Mouse (Mus musculus) forebrain, postnatal 0 days (tissue): ENCODE data around the gene Lpar2. TPM values are rescaled to one million over a fixed set of nuclear protein-coding genes. Genes with fewer than 3 reads are reported as not detected.

Experiments
- ATAC-seq: fragments of 200-750 bp; cut with Nextera tagmentation; 2 replicates; pipeline ENCODE4 v1.8.0; 2017; ENCODE audit warnings: mild to moderate bottlenecking, moderate library complexity
- DNase-seq: peaks from one replicate; pipeline ENCODE4 v3.0.0-alpha.2; 2015
- H3K27ac ChIP-seq: fragments of 300-500 bp; sonication (generic); 2 replicates; pipeline ENCODE4 v1.5.1; 2014; ENCODE audit warnings: low read depth, mild to moderate bottlenecking, antibody characterized with exemption, low read length, moderate library complexity, mixed read lengths
- H3K27me3 ChIP-seq: fragments of 300-500 bp; sonication (generic); 2 replicates; pipeline ENCODE4 v1.6.1; 2014; ENCODE audit warnings: mild to moderate bottlenecking, low read length, mixed read lengths; ENCODE audit not compliant: insufficient read depth
- H3K36me3 ChIP-seq: fragments of 300-500 bp; sonication (generic); 2 replicates; pipeline ENCODE4 v1.6.1; 2014; ENCODE audit warnings: mild to moderate bottlenecking, moderate library complexity; ENCODE audit not compliant: insufficient read depth
- H3K4me1 ChIP-seq: fragments of 300-500 bp; sonication (generic); 2 replicates; pipeline ENCODE4 v1.6.1; 2014; ENCODE audit warnings: antibody characterized with exemption; ENCODE audit not compliant: insufficient read depth
- H3K4me2 ChIP-seq: fragments of 300-500 bp; sonication (generic); 2 replicates; pipeline ENCODE4 v1.6.1; 2014; ENCODE audit warnings: low read depth, mild to moderate bottlenecking, moderate library complexity
- H3K4me3 ChIP-seq: fragments of 300-500 bp; sonication (generic); 2 replicates; pipeline ENCODE4 v1.5.1; 2014; ENCODE audit warnings: low read depth, low read length, mixed read lengths
- H3K9ac ChIP-seq: fragments of 300-500 bp; sonication (generic); 2 replicates; pipeline ENCODE4 v1.6.1; 2014; ENCODE audit warnings: mild to moderate bottlenecking
- H3K9me3 ChIP-seq: fragments of 300-500 bp; sonication (generic); 2 replicates; pipeline ENCODE4 v1.6.1; 2016; ENCODE audit warnings: low read length
- CTCF ChIP-seq: sonication (generic); IDR thresholded peaks from 2 replicates; pipeline ENCODE4 v1.5.1; 2016; ENCODE audit warnings: antibody characterized with exemption, control low read depth, low read depth
- WGBS: fragments of 180-500 bp; shearing (Covaris S2); extraction: QIAGEN DNeasy Blood & Tissue Kit; methylation state at CpG from one replicate; pipeline ENCODE4 v1.1.7; 2014; 5-methylcytosine and 5-hydroxymethylcytosine counted together
- polyA plus RNA-seq: library from polyadenylated mRNA; unstranded; fragments of >200 nt; fragmentation: Nextera tagmentation; extraction: Ambion mirVana; gene quantifications from 2 replicates; pipeline ENCODE4 v1.2.1, GENCODE M21; 2015
- total RNA-seq: library from RNA; depleted of rRNA; stranded (reverse); fragments of >200 nt; gene quantifications from 2 replicates; pipeline ENCODE4 v1.2.3, GENCODE M21; 2014; rRNA removed

The Lpar2 gene
- total and polyA plus RNA-seq, 2 experiments from 2014 or later: 0.45 to 6.1 TPM

DNA sequence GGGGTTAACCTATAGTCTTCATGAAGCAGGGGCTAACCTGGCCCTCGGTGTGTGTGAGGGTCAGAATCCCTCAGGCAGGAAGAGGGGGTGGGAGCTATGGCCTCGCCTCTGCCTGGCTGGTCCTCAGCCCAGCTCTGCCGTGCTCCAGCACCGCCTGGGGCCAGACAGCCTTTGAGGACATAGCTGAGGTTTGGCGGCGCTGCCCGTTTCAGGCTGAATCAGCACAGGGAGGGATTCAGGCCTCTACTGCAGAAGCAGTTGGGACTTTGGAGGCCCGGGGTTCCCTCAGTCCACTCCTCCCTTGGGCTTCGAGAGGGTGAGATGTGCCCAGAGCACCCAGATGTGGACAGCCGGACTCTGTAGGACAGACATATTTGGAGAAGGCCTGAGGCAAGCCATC, 53.9 kb downstream of the Lpar2 start:
- no peak for TF ChIP-seq CTCF
- Histone ChIP-seq H3K4me2 (no peak overlapping the region), H3K9ac (no peak overlapping the region), H3K27me3 (peaks cover 8% of the 10 kb centered on the region), H3K9me3 (no peaks in the 10 kb centered on the region), H3K4me3 (no peak overlapping the region), H3K27ac (no peak overlapping the region), H3K36me3 (peaks cover 3% of the 10 kb centered on the region; the same call in 1 of the 2 replicates), H3K4me1 (0 out of 2 replicates have a peak, but pooled peaks cover 6% of the 10 kb centered on the region)
- ATAC-seq (no peak), DNase-seq (no peak)
- 49% methylated on average over 10 of the region's 10 CpGs for WGBS

DNA sequence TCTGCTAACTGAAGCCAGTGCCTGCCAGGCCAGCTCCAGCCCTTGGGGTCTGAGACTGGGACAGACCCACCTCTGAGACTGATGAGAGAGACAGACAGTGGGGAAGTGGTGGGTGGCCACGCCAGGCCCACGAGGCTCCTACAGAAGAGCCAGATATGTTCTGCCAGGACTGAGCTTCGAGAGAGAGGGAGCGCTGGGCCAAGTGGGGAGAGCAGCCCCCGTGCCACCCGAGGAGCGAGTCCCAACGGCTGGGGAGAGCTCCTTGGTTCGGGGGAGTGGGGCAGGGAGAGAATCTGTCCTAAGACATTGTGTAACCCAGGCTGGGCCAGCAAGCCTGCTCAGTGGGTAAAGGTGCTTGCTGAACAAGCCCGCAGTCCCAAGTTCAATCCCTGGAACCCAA, 54.7 kb downstream of the Lpar2 start:
- H3K4me2 ChIP-seq: no peak overlapping the region
- H3K9ac ChIP-seq: no peak overlapping the region
- 0 out of 2 replicates have a peak, but pooled peaks cover 6% of the 10 kb centered on the region for H3K4me1 ChIP-seq
- no peak for TF ChIP-seq CTCF
- no peak overlapping the region for H3K27ac ChIP-seq
- H3K27me3 ChIP-seq: peaks cover 13% of the 10 kb centered on the region
- H3K9me3 ChIP-seq: no peaks in the 10 kb centered on the region
- no peak for ATAC-seq
- H3K4me3 ChIP-seq: no peak overlapping the region
- WGBS: 79% methylated on average over 10 of the region's 10 CpGs
- no peak for DNase-seq
- peaks cover 3% of the 10 kb centered on the region; the same call in 1 of the 2 replicates for H3K36me3 ChIP-seq

DNA sequence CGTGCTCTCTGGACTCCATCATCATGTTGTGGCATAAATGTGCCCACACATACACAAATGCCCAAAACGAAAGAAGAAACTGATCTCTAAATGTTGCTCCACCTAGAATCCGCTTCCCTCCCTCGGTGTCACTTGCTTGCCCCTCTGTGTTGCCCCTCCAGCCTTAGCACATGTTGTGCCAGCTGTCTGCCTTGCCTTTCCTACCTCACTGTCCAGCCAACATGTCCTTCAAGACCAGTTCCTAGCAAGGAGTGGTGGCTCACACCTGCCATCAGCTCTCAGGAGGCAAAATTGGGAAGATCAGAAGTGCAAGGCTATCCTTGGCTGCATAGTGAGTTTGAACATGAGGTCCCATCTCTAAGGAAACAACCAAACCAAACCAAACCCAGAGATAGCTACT, 55.2 kb downstream of the Lpar2 start:
- no peak for TF ChIP-seq CTCF
- Histone ChIP-seq H3K36me3 (peaks cover 3% of the 10 kb centered on the region; the same call in 1 of the 2 replicates), H3K9me3 (no peaks in the 10 kb centered on the region), H3K27me3 (peaks cover 15% of the 10 kb centered on the region), H3K9ac (no peak overlapping the region), H3K27ac (no peak overlapping the region), H3K4me3 (no peak overlapping the region), H3K4me1 (0 out of 2 replicates have a peak, but pooled peaks cover 6% of the 10 kb centered on the region), H3K4me2 (no peak overlapping the region)
- ATAC-seq: no peak
- no peak for DNase-seq
- WGBS: 88% methylated on average over 4 of the region's 4 CpGs

DNA sequence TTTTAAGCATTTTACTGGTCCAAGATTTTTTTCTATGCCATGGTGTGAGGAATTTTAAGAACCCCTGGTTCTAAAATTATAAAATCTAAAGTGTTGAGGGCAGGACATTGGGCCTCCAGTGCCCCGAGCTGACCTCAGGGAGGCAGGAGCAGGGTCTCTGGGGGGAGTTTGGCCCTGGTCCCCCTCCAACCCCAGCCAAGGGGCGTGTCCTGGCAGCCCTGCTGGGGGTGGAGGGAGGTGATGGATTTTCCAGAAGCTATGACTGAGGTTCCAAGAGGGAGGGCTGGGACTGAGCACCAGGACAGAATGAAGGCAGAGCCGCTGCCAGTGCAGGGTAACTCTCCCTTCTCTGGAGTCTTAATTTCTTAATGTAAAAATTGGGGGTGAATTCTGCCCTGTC, 55.8 kb downstream of the Lpar2 start:
- no peaks in the 10 kb centered on the region for H3K36me3 ChIP-seq
- H3K27ac ChIP-seq: no peak overlapping the region
- no peak for TF ChIP-seq CTCF
- no peak for ATAC-seq
- no peak overlapping the region for H3K4me3 ChIP-seq
- H3K27me3 ChIP-seq: peaks cover 21% of the 10 kb centered on the region
- no peak overlapping the region for H3K4me2 ChIP-seq
- 0 out of 2 replicates have a peak, but pooled peaks cover 6% of the 10 kb centered on the region for H3K4me1 ChIP-seq
- WGBS: 57% methylated on average over 3 of the region's 3 CpGs
- DNase-seq: no peak
- H3K9ac ChIP-seq: no peak overlapping the region
- no peaks in the 10 kb centered on the region for H3K9me3 ChIP-seq

DNA sequence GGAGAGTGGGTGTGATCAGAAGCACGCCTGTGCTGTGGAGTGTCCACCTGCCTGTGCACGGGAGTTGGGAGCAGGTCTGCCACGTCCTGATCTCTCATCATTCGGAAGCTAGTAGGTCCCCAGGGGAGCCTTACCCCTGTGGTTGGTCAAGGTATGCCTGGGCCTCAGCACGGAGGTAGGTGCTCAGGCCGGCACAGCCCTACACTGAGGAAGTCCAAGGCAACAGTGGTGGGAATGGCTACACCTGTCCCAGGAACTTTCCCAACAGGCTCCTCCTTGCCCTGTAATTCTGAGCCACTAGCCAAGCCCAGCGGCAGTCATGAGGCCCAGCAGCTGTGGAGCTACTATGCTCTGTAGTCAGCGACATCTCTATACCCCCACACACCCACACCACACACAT, 57.4 kb downstream of the Lpar2 start:
- H3K27ac ChIP-seq: no peak overlapping the region
- no peak overlapping the region for H3K4me3 ChIP-seq
- H3K4me2 ChIP-seq: no peak overlapping the region
- H3K27me3 ChIP-seq: peaks cover 37% of the 10 kb centered on the region
- WGBS: 59% methylated on average over 8 of the region's 8 CpGs
- 0 out of 2 replicates have a peak, but pooled peaks cover 6% of the 10 kb centered on the region for H3K4me1 ChIP-seq
- H3K9ac ChIP-seq: no peak overlapping the region
- no peak for DNase-seq
- no peak for ATAC-seq
- no peak for TF ChIP-seq CTCF
- H3K36me3 ChIP-seq: no peaks in the 10 kb centered on the region
- H3K9me3 ChIP-seq: no peaks in the 10 kb centered on the region

Other genes with a start within 250 kb of the Lpar2 start
- gene Zfp868, start 196.9 kb upstream of the Lpar2 start, total RNA-seq: 26.9 and 38.0 TPM in 2 replicates
- gene Zfp868, start 196.9 kb upstream of the Lpar2 start, polyA plus RNA-seq: 21.4 and 23.9 TPM in 2 replicates
- gene Zfp964, start 167.9 kb upstream of the Lpar2 start, total RNA-seq: 4.9 and 5.1 TPM in 2 replicates
- 0.64 and 0.92 TPM in 2 replicates for gene Zfp964, start 167.9 kb upstream of the Lpar2 start, polyA plus RNA-seq
- gene Zfp869, start 111.7 kb upstream of the Lpar2 start, total RNA-seq: 24.5 and 34.1 TPM in 2 replicates
- gene Zfp869, start 111.7 kb upstream of the Lpar2 start, polyA plus RNA-seq: 18.8 and 19.2 TPM in 2 replicates
- 5.0 TPM in 2 replicates for gene Zfp963, start 72.5 kb upstream of the Lpar2 start, total RNA-seq
- gene Zfp963, start 72.5 kb upstream of the Lpar2 start, polyA plus RNA-seq: 3.7 and 4.5 TPM in 2 replicates
- gene Gm20422, start 47.5 kb upstream of the Lpar2 start, total RNA-seq: 0.23 and 3.5 TPM in 2 replicates
- 0.33 and 1.2 TPM in 2 replicates for gene Gm20422, start 47.5 kb upstream of the Lpar2 start, polyA plus RNA-seq
- gene Atp13a1, start 31.3 kb upstream of the Lpar2 start, total RNA-seq: 61.0 and 74.4 TPM in 2 replicates
- gene Atp13a1, start 31.3 kb upstream of the Lpar2 start, polyA plus RNA-seq: 37.3 and 39.6 TPM in 2 replicates
- gene Zfp866, start 31.3 kb upstream of the Lpar2 start, total RNA-seq: 47.5 and 59.2 TPM in 2 replicates
- gene Zfp866, start 31.3 kb upstream of the Lpar2 start, polyA plus RNA-seq: 10.7 and 16.6 TPM in 2 replicates
- gene Gmip, start 13.8 kb upstream of the Lpar2 start, total RNA-seq: 47.4 and 47.6 TPM in 2 replicates
- 33.2 and 35.0 TPM in 2 replicates for gene Gmip, start 13.8 kb upstream of the Lpar2 start, polyA plus RNA-seq
- 23.3 and 38.8 TPM in 2 replicates for gene Pbx4, start 10.1 kb downstream of the Lpar2 start, total RNA-seq
- gene Pbx4, start 10.1 kb downstream of the Lpar2 start, polyA plus RNA-seq: 90.8 and 92.8 TPM in 2 replicates
- 13.5 and 13.8 TPM in 2 replicates for gene Cilp2, start 65.3 kb downstream of the Lpar2 start, total RNA-seq
- gene Cilp2, start 65.3 kb downstream of the Lpar2 start, polyA plus RNA-seq: 9.5 and 10.1 TPM in 2 replicates
- gene Tssk6, start 79.8 kb downstream of the Lpar2 start, total RNA-seq: 0.95 TPM in 1 of 2 replicates, not detected in the other
- gene Tssk6, start 79.8 kb downstream of the Lpar2 start, polyA plus RNA-seq: 2.9 and 4.1 TPM in 2 replicates
- 90.7 and 130 TPM in 2 replicates for gene Ndufa13, start 80.1 kb downstream of the Lpar2 start, total RNA-seq
- 209 and 263 TPM in 2 replicates for gene Ndufa13, start 80.1 kb downstream of the Lpar2 start, polyA plus RNA-seq
- 8.9 and 15.0 TPM in 2 replicates for gene Yjefn3, start 80.3 kb downstream of the Lpar2 start, total RNA-seq
- 15.3 and 16.5 TPM in 2 replicates for gene Yjefn3, start 80.3 kb downstream of the Lpar2 start, polyA plus RNA-seq
- gene Gatad2a, start 174.0 kb downstream of the Lpar2 start, total RNA-seq: 22.9 and 27.8 TPM in 2 replicates
- 21.7 and 24.9 TPM in 2 replicates for gene Gatad2a, start 174.0 kb downstream of the Lpar2 start, polyA plus RNA-seq
- 137 and 142 TPM in 2 replicates for gene Mau2, start 220.3 kb downstream of the Lpar2 start, total RNA-seq
- 46.6 and 56.2 TPM in 2 replicates for gene Mau2, start 220.3 kb downstream of the Lpar2 start, polyA plus RNA-seq
- 19.9 and 20.9 TPM in 2 replicates for gene Sugp1, start 220.4 kb downstream of the Lpar2 start, total RNA-seq
- gene Sugp1, start 220.4 kb downstream of the Lpar2 start, polyA plus RNA-seq: 41.8 and 46.1 TPM in 2 replicates